Mouse (Mus musculus) T-helper 1 cell (primary cell): ENCODE results near the gene Actn4.

ENCODE experiments used
- in situ Hi-C: fragments of 300-600 bp; cut with MboI, MseI; formaldehyde crosslinking; loops from one replicate; pipeline ENCODE4 v1.15.1; 2025; ENCODE audit warnings: high pct_unique_total_duplicates

Actn4 gene

GRCm38 (mm10) chr7:28961927-28962670 lies at the start of gene Actn4:
Gene Actn4 (minus strand): TSS chr7:28962340.
- in situ Hi-C loops, result no loop called here

GRCm38 (mm10) chr7:29008714-29009113 lies 46.6 kb upstream of the Actn4 start:
- in situ Hi-C loops, result no loop called here

- in situ Hi-C loops, result no loop called here
Observed at GRCm38 (mm10) chr7:29008171-29008570, 46.0 kb upstream of the Actn4 start.

GRCm38 (mm10) chr7:29007224-29008101 lies 45.3 kb upstream of the Actn4 start:
- in situ Hi-C loops, result no loop called here

- in situ Hi-C loops, result no loop called here
Observed at GRCm38 (mm10) chr7:29000651-29001605, 38.8 kb upstream of the Actn4 start.

- in situ Hi-C loops, result no loop called here
Observed at GRCm38 (mm10) chr7:28993402-28993801, 31.3 kb upstream of the Actn4 start.

- in situ Hi-C loops, result no loop called here
Observed at GRCm38 (mm10) chr7:28992997-28993396, 30.9 kb upstream of the Actn4 start.

- in situ Hi-C loops, result no loop called here
Observed at GRCm38 (mm10) chr7:28991616-28992015, 29.5 kb upstream of the Actn4 start.

GRCm38 (mm10) chr7:28990766-28991273 lies 28.7 kb upstream of the Actn4 start:
- in situ Hi-C loops, result no loop called here

- in situ Hi-C loops, result loop anchor here (5.0 to 10.0 kb wide), 2 partner anchors 52 to 1770 kb away; no protein-coding TSS in a partner anchor
Observed at GRCm38 (mm10) chr7:28985207-28985606, 23.1 kb upstream of the Actn4 start.

- in situ Hi-C loops, result loop anchor here (10.0 kb wide), 1 partner anchor 1770 kb away; no protein-coding TSS in a partner anchor
Observed at GRCm38 (mm10) chr7:28984452-28984851, 22.3 kb upstream of the Actn4 start.

- in situ Hi-C loops, result loop anchor here (10.0 kb wide), 1 partner anchor 1769 kb away; no protein-coding TSS in a partner anchor
Observed at GRCm38 (mm10) chr7:28983849-28984248, 21.7 kb upstream of the Actn4 start.

- in situ Hi-C loops, result loop anchor here (10.0 kb wide), 1 partner anchor 1768 kb away; no protein-coding TSS in a partner anchor
Observed at GRCm38 (mm10) chr7:28983141-28983564, 21.0 kb upstream of the Actn4 start.

GRCm38 (mm10) chr7:28982274-28983013 lies 20.3 kb upstream of the Actn4 start:
- in situ Hi-C loops, result loop anchor here (10.0 kb wide), 1 partner anchor 1768 kb away; no protein-coding TSS in a partner anchor

GRCm38 (mm10) chr7:28981651-28982273 lies 19.6 kb upstream of the Actn4 start, which contains the start of the genes Eif3k and Map4k1:
Gene Eif3k (minus strand): TSS chr7:28981864.
Gene Map4k1 (plus strand): TSS chr7:28982050.
- in situ Hi-C loops, result loop anchor here (10.0 kb wide), 1 partner anchor 1767 kb away; no protein-coding TSS in a partner anchor

GRCm38 (mm10) chr7:28977556-28977955 lies 15.4 kb upstream of the Actn4 start:
- in situ Hi-C loops, result no loop called here

GRCm38 (mm10) chr7:28973025-28973424 lies 10.9 kb upstream of the Actn4 start:
- in situ Hi-C loops, result no loop called here

- in situ Hi-C loops, result no loop called here
Observed at GRCm38 (mm10) chr7:28972542-28972985, 10.4 kb upstream of the Actn4 start.

GRCm38 (mm10) chr7:28971770-28972269 lies 9.7 kb upstream of the Actn4 start:
- in situ Hi-C loops, result no loop called here
